Mouse (Mus musculus) heart, postnatal 0 days (tissue): ENCODE results near the gene Acp6.

Experiments used
- CTCF ChIP-seq: IDR thresholded peaks from 2 replicates; pipeline ENCODE4 v1.5.1; 2016; ENCODE audit warnings: antibody characterized with exemption, control low read depth, low read depth
- EP300 ChIP-seq: IDR thresholded peaks from 2 replicates; pipeline ENCODE4 v1.6.1; 2016; ENCODE audit warnings: antibody characterized with exemption, low read depth

DNA sequence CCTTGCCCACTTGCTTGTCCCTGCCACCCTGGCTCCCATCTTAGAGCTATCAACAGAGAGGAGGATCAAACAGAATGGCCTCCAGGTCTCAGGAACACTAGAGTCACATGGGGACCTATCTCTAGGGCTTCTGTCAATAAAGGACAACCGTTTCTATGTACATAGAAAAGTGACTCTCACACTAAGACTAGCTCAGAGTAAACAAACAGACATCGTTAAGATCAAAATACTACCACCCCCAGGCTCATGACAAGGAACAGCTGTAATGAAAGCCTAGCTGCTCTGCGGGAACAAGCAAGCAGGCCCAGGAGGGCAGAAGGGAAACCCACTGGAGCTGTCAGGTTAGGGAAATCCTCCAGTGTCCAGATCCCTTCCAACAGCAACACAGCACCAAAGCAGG, 56.9 kb downstream of the Acp6 start:
- TF ChIP-seq CTCF (no peak), EP300 (no peak)
